Mouse (Mus musculus) intestine, postnatal 0 days (tissue): ENCODE data around the gene Mapk9. TPM values are rescaled to one million over a fixed set of nuclear protein-coding genes. Genes with fewer than 3 reads are reported as not detected.
A peak's percentile ranks its signal among the peaks of the same experiment; 100 is the strongest.

Source experiments
- ATAC-seq: fragments of 200-750 bp; cut with Nextera tagmentation; 2 replicates; pipeline ENCODE4 v1.8.0; 2017; ENCODE audit warnings: mild to moderate bottlenecking, moderate TSS enrichment, moderate library complexity
- H3K27ac ChIP-seq: fragments of 300-500 bp; sonication (generic); 2 replicates; pipeline ENCODE4 v1.5.1; 2014; ENCODE audit warnings: mild to moderate bottlenecking, low read depth, low read length, moderate library complexity
- H3K27me3 ChIP-seq: fragments of 300-500 bp; sonication (generic); replicated peaks from 2 replicates; pipeline ENCODE4 v1.6.1; 2014; ENCODE audit warnings: low read length, mixed read lengths; ENCODE audit not compliant: control insufficient read depth, insufficient read depth
- H3K36me3 ChIP-seq: fragments of 300-500 bp; sonication (generic); 2 replicates; pipeline ENCODE4 v1.6.1; 2014; ENCODE audit warnings: mild to moderate bottlenecking, moderate library complexity; ENCODE audit not compliant: control insufficient read depth, insufficient read depth
- H3K4me1 ChIP-seq: fragments of 300-500 bp; sonication (generic); replicated peaks from 2 replicates; pipeline ENCODE4 v1.6.1; 2014; ENCODE audit warnings: antibody characterized with exemption, low read length, mixed read lengths; ENCODE audit not compliant: control insufficient read depth, insufficient read depth
- H3K4me2 ChIP-seq: fragments of 300-500 bp; sonication (generic); replicated peaks from 2 replicates; pipeline ENCODE4 v1.6.1; 2014; ENCODE audit warnings: low read depth, mild to moderate bottlenecking, moderate library complexity
- H3K4me3 ChIP-seq: fragments of 300-500 bp; sonication (generic); 2 replicates; pipeline ENCODE4 v1.5.1; 2014; ENCODE audit warnings: low read depth, low read length
- H3K9ac ChIP-seq: fragments of 300-500 bp; sonication (generic); 2 replicates; pipeline ENCODE4 v1.6.1; 2014; ENCODE audit warnings: mild to moderate bottlenecking, low read depth, low read length
- H3K9me3 ChIP-seq: fragments of 300-500 bp; sonication (generic); 2 replicates; pipeline ENCODE4 v1.6.1; 2016; ENCODE audit warnings: mixed run types; ENCODE audit not compliant: control insufficient read depth
- CTCF ChIP-seq: sonication (generic); IDR thresholded peaks from 2 replicates; pipeline ENCODE4 v1.5.1; 2016; ENCODE audit warnings: low read depth, mild to moderate bottlenecking, control low read depth, antibody characterized with exemption, moderate library complexity
- WGBS: fragments of 180-500 bp; shearing (Covaris S2); extraction: QIAGEN DNeasy Blood & Tissue Kit; methylation state at CpG from one replicate; pipeline ENCODE4 v1.1.7; 2014; 5-methylcytosine and 5-hydroxymethylcytosine counted together
- polyA plus RNA-seq: library from polyadenylated mRNA; unstranded; fragments of >200 nt; fragmentation: Nextera tagmentation; extraction: Ambion mirVana; gene quantifications from 2 replicates; pipeline ENCODE4 v1.2.1, GENCODE M21; 2015

The Mapk9 gene
- polyA plus RNA-seq, 1 experiment from 2014 or later = 22.0 TPM

GRCm38 (mm10) chr11:49835257-49835956, 11.1 kb upstream of the Mapk9 start:
- Histone ChIP-seq H3K9ac (no peak overlapping the region), H3K36me3 (no peaks in the 10 kb centered on the region)

GRCm38 (mm10) chr11:49837717-49838407, 8.7 kb upstream of the Mapk9 start:
- H3K27me3 ChIP-seq = no peaks in the 10 kb centered on the region
- no peaks in the 10 kb centered on the region for H3K36me3 ChIP-seq
- H3K4me2 ChIP-seq = no peak overlapping the region
- 59% methylated on average over 13 of the region's 13 CpGs for WGBS
- no peak for TF ChIP-seq CTCF
- no peak overlapping the region for H3K9ac ChIP-seq
- H3K4me3 ChIP-seq = no peak overlapping the region
- H3K4me1 ChIP-seq = peaks cover 5% of the 10 kb centered on the region; the same call in 1 of the 2 replicates
- no peak overlapping the region for H3K27ac ChIP-seq
- ATAC-seq = no peak
- no peaks in the 10 kb centered on the region for H3K9me3 ChIP-seq

More at GRCm38 (mm10) chr11:49835257-49835956, 11.1 kb upstream of the Mapk9 start:
- no peak for TF ChIP-seq CTCF
- peak overlapping the region; percentile 63 for H3K27ac ChIP-seq
- no peaks in the 10 kb centered on the region for H3K27me3 ChIP-seq
- no peaks in the 10 kb centered on the region for H3K4me1 ChIP-seq
- no peak overlapping the region for H3K4me3 ChIP-seq
- no peak overlapping the region for H3K4me2 ChIP-seq
- WGBS = 68% methylated on average over 11 of the region's 11 CpGs
- peak; percentile 85 for ATAC-seq
- H3K9me3 ChIP-seq = no peaks in the 10 kb centered on the region

- WGBS = 35% methylated on average over 1 of the region's 1 CpGs
- no peaks in the 10 kb centered on the region for H3K27me3 ChIP-seq
- H3K27ac ChIP-seq = peak overlapping the region; percentile 54
Observed at GRCm38 (mm10) chr11:49840666-49841065, 5.9 kb upstream of the Mapk9 start.

GRCm38 (mm10) chr11:49841886-49842285, 4.7 kb upstream of the Mapk9 start:
- WGBS = 24% methylated on average over 1 of the region's 1 CpGs
- Histone ChIP-seq H3K36me3 (no peaks in the 10 kb centered on the region), H3K4me2 (no peak overlapping the region), H3K27me3 (no peaks in the 10 kb centered on the region), H3K4me3 (no peak overlapping the region), H3K9ac (no peak overlapping the region), H3K4me1 (peaks cover 12% of the 10 kb centered on the region; the same call in 1 of the 2 replicates), H3K9me3 (no peaks in the 10 kb centered on the region), H3K27ac (0 out of 2 replicates have a peak overlapping the region, but pooled peaks have one; percentile 16)
- no peak for TF ChIP-seq CTCF
- ATAC-seq = no peak

More at GRCm38 (mm10) chr11:49840666-49841065, 5.9 kb upstream of the Mapk9 start:
- Histone ChIP-seq H3K4me3 (no peak overlapping the region), H3K9me3 (no peaks in the 10 kb centered on the region), H3K4me1 (peaks cover 7% of the 10 kb centered on the region; the same call in 1 of the 2 replicates), H3K36me3 (no peaks in the 10 kb centered on the region), H3K4me2 (no peak overlapping the region), H3K9ac (no peak overlapping the region)
- peak; percentile 89 for ATAC-seq
- TF ChIP-seq CTCF = no peak

DNA sequence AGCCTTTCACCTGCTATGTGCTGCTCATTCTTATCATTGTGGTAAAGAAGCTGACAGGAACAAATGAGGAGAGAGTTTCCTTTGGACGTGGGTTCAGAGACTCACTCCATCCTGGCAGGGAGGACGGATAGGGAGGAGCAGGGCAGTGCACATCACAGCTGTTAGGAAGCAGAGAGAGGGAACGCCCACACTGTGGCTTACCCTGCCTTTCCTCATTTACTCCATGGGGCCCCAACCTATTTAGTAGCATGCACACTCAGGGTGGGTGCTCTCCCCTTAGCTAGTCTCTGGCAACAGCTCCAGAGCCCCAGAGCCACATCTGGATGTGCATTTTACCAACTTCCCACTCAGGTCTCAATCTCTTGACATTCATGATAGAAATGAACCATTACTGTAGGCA, 3.8 kb upstream of the Mapk9 start:
- Histone ChIP-seq H3K4me2 (no peak overlapping the region), H3K27ac (no peak overlapping the region), H3K36me3 (no peaks in the 10 kb centered on the region), H3K4me1 (peaks cover 12% of the 10 kb centered on the region; the same call in 1 of the 2 replicates), H3K9ac (no peak overlapping the region), H3K27me3 (no peaks in the 10 kb centered on the region), H3K4me3 (no peak overlapping the region), H3K9me3 (no peaks in the 10 kb centered on the region)
- no peak for ATAC-seq
- TF ChIP-seq CTCF = no peak
- WGBS = 32% methylated on average over 3 of the region's 3 CpGs

DNA sequence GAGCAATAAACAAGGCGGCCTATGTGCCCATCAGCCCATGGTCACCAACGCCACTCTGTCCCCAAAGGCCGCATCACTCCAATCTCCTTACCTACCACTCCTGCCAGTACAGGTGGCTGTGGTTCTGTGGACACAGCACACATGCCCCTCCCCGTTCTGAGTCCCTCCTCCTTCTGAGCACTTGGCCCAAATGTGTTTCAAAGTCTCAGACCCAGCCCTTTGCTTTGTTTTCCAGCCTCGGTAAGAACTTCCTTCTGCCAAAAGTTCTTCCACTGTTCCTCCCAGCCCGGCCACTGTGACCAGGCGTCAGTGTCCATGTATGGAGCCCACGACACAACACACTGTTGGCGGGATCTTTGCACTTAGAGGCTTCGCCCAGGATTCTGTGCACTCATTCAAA, 2.2 kb upstream of the Mapk9 start:
- H3K9me3 ChIP-seq = no peaks in the 10 kb centered on the region
- 85% methylated on average over 10 of the region's 10 CpGs for WGBS
- peaks cover 16% of the 10 kb centered on the region for H3K4me1 ChIP-seq
- no peaks in the 10 kb centered on the region for H3K27me3 ChIP-seq
- no peak overlapping the region for H3K4me3 ChIP-seq
- no peak for ATAC-seq
- H3K27ac ChIP-seq = no peak overlapping the region
- H3K4me2 ChIP-seq = no peak overlapping the region
- no peak for TF ChIP-seq CTCF
- H3K9ac ChIP-seq = no peak overlapping the region
- H3K36me3 ChIP-seq = no peaks in the 10 kb centered on the region
